Mouse (Mus musculus) gastrocnemius, postnatal 25 days (tissue): ENCODE data around the gene Dlgap4. TPM values are rescaled to one million over a fixed set of nuclear protein-coding genes. Genes with fewer than 3 reads are reported as not detected.
A peak's percentile ranks its signal among the peaks of the same experiment; 100 is the strongest.

Experiments used
- DNase-seq: peaks from one replicate; pipeline ENCODE4 v3.0.0; 2022
- total RNA-seq, 2 experiments: library from RNA; stranded (reverse); gene quantifications; 1 replicate in 1 of 2; 2 replicates in 1 of 2; pipeline ENCODE4 v1.2.3; 2021

Dlgap4 gene
- total RNA-seq, 2 experiments from 2014 or later, result 50.4 to 55.7 TPM

DNA sequence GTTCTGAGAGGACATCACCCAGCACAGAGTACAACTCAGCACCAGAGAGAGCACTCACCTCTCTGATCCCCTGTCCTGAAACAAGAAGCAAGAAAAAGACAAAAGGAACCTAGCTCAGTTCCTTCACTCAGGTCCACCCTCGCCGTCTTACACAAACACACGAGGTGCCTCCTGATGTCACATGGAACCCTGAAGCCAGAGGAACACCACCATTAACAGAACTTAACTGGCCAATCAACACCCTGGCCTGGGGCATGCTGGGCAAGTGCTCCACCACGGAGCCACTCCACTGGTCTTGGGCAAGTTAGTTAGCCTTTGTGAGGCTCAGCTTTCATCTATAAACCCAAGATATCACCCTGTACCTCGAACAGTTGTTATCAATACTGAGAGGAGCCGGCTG lies 193.4 kb downstream of the Dlgap4 start:
- DNase-seq, result no peak

- DNase-seq, result peak; percentile 24
Observed at GRCm38 (mm10) chr2:156809579-156809978, 196.1 kb downstream of the Dlgap4 start.

- no peak for DNase-seq
Observed at GRCm38 (mm10) chr2:156810716-156811115, 197.2 kb downstream of the Dlgap4 start.

DNA sequence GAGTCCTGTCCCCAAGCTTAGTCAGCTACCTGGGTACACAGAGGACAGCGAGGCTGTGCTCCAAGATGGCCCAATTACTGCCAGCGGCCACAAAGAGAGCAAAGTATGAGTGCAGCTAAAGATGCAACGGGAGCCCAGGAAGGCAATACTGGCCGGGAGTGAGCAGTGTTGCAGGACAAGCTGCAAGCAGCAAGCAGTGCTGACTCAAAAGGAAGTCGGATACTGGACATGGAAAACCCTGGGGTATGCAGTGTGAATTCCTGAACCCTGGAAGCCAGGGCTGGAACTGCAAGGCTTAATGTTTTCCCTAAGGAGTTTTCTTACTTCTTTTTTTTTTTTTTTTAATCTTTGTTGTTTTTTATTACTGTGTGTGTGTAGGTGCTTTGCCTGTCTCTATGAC lies 198.1 kb downstream of the Dlgap4 start:
- no peak for DNase-seq

Other genes starting within 250 kb of the Dlgap4 start
- gene Epb41l1, start 192.8 kb upstream of the Dlgap4 start, total RNA-seq, result 1 to 10 TPM; 3.0 to 7.9 TPM
- gene Aar2, start 66.1 kb upstream of the Dlgap4 start, total RNA-seq, result 10 to 100 TPM; 18.0 to 19.5 TPM
- gene Myl9, start 161.7 kb downstream of the Dlgap4 start, total RNA-seq, result 10 to 100 TPM; 63.4 to 81.7 TPM
- gene Tgif2, start 226.3 kb downstream of the Dlgap4 start, total RNA-seq, result under 1 TPM; 0.46 to 0.86 TPM
- gene 4930518I15Rik, start 244.2 kb downstream of the Dlgap4 start, total RNA-seq, result under 1 TPM; 0.33 to 0.99 TPM
- 10 to 100 TPM; 86.8 to 87.6 TPM for gene Rab5if, start 249.4 kb downstream of the Dlgap4 start, total RNA-seq